Mouse (Mus musculus) 3T3-L1 (cell line): ENCODE results near the gene Intu.

Experiments
- DNase-seq: peaks from one replicate; pipeline ENCODE4 v3.0.0-alpha.2; 2015; ENCODE audit warnings: low read depth, low spot score

The Intu gene

DNA sequence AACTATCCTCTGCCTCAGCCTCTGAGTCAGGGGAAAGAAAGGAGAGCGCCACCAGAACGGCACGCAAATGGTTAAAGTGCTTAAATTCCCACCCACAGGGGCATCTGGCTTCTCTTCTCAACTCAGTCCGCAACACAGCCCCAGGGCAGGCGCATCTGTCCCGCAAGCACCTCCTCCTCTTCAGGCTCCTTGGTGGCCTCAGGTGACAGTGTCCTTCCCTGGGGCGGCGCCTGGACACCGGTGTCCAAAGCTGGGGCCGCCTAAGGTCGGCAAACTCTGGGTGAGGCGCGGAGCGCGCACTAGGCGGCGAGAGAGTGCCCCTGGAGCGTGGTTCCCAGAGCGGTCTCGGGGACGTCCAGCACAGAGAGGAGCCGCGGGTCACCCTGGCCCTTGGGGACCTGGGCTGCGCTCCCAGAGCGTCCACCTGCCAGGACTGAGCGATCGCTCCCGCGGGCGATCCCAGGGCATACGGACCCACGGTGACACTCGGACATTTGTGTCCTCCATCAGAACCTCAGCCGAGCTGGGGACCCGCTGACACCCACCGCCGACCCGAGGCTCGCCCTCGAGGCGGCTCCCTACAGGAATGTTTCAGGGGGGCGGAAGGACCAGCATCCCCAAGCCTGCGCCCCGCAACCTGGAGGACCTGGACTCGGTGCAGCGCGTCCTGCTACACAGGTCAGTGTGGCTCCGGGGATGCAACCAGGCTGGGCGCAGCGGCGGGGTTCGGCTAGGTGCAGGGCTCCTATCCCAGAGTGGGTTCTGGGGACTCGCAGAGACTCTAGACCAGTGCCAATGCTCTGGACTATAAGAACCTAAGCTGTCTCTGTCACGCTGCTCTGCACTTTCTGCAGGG is at the start of gene Intu:
TSS of gene Intu (plus strand) at position 1 of the 856 bp plus-strand sequence.
- DNase-seq, result no peak

DNA sequence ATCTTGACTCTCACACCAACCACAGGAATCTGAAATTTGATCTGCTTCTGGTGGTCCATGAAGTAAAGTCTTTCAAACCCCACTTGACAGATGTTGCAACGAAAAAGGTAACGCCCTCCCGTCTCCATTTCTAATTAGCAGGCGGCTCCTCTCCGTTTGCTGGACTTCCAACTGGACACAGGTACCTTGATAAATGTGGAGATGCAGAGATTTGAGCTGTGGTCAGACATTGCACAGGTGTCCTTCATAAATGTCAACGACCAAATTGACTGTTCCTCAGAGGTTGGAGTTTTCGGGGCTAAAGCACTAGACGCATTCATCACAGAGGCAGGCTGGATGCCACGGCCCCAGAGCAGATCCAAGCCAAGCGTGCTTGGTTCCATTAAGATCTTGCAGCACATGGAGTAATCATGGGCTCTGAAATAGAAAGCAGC is 47.8 kb upstream of the Intu start:
- DNase-seq, result no peak

GRCm38 (mm10) chr3:40487381-40487780 is 43.7 kb upstream of the Intu start:
- DNase-seq, result no peak

- no peak for DNase-seq
Observed at GRCm38 (mm10) chr3:40491742-40492141, 39.3 kb upstream of the Intu start.

DNA sequence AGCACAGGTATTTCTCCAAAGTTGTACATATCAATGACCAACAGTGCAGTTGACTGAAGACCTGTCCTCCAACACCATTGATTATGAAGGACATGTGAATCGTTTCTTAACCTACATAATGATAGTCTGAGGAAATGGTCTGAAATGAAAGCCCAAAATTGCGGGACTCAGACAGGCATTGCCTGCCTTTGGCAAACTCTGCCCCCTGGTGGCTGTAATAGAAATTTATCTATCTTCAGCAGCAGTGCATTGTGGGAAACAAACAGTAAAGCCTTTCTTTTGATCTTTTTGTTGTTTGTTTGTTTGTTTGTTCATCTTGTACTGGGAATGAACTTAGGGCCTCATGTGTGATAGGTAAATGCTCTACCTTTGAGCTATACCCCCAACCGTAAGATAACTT is 32.2 kb upstream of the Intu start:
- DNase-seq, result peak; percentile 33

GRCm38 (mm10) chr3:40500157-40500808 is 30.8 kb upstream of the Intu start:
- DNase-seq, result no peak

DNA sequence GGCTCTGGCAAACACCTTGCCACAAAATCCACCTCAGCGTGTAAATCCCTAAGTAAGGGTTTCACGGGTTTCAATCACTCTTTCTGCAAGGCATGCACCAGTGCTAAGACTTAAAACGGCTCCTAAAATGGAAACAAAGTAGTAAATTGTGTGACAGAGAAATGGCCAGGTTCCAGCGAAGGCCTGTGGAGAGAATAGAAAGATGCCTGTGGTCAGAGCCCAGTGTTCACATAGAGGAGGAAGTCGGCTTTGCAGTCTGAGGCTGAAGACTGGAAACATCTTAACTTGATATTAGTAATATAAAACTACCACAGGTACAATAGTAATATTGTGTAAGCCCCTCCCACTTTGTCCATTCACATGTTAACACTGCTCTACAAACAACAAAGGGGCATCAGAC is 26.7 kb upstream of the Intu start:
- DNase-seq, result peak; percentile 48

DNA sequence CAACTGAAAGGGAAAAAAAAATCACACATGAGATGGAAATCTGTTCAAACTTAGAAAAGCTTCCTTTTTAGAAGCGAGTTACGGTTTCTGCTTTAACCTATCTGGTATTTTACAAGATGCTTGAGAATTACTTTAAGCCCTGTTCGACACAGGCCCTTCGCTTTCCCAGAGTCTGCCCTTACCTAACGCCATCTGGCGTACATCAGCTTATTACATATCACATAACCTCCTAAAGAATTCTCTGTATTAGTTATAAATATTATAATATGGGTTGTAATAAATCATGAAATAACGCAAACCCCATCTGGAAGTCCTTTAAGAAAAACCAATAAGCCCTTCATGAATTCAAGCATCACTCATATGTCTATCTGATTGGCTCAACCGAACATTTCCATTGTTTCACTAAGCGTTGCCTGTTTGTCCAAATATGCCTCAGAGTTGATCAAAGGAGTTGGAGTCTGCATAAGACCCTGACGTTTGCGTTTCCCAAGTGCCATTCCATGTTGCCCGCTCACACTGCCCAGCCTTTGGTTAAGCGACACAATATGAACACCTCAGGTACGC is 25.6 kb upstream of the Intu start:
- no peak for DNase-seq

DNA sequence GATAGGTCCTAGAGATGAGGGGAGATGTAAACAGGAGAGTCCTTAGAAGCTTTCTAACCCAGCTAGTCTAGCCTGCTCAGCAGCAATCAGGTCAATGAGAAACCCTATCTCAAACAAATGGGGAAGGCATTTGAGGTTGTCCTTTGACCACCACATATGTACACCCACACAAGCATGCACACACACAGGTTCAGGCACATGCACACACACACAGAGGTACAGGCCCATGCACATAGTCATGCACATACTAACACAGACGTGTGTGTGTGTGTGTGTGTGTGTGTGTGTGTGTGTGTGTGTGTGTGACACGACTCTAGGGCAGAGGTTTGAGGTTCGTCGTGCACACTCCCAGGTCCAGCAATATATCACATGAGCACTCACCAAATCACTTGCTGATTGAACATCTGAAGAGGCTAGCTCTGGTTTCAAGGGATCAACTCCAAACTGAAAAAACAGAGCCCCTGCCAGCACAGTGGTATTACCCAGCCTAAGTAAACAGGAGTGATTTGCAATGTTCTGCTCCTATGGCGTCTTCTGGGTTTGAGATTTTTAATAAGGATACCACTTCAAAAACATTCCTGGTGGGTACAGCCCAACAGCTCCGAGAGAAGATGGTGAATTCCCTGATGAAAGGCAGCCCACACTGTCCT is 22.0 kb upstream of the Intu start:
- DNase-seq, result no peak

DNA sequence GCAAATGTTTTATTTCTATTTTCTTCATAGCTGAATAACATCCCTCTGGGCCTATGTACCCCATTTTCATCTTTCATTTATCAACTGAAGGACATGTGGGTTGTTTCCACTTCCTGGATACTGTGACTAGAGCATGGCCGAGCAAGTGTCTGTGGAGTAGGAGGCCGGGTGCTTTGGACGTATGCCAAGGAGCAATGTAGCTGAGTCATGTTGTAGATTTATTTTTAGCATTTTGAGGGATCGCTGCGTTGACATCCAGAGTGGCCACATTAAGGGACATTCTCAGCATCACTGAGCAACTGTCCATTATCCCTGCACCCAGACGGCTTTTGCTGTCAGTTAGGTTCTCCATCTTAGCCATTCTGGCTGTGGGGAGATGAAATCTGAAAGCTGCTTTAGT is 20.5 kb upstream of the Intu start:
- DNase-seq, result peak; percentile 55

GRCm38 (mm10) chr3:40512936-40513829 is 17.9 kb upstream of the Intu start:
- DNase-seq, result no peak

- DNase-seq, result no peak
Observed at GRCm38 (mm10) chr3:40518240-40518639, 12.8 kb upstream of the Intu start.

DNA sequence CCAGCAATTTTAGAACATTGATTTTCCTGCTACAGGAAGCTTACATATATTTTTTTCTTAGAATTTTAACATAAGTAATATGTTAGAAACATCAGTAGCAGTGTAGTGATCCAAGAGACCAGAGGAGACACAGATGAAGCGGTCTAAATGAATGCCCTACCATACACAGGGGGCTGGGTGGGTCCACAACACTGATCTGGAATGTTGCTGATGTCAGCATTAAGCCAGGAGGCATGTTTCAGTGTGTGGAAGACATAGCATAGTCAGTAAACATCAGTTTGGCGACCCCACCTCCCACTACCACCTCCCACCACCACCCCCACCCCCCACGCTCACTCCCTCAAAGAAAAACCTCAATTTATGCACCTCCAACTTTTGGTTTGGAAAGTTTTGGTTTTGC is 11.5 kb upstream of the Intu start:
- DNase-seq, result no peak

- DNase-seq, result peak; percentile 37
Observed at GRCm38 (mm10) chr3:40520567-40520966, 10.5 kb upstream of the Intu start.

- peak; percentile 54 for DNase-seq
Observed at GRCm38 (mm10) chr3:40522446-40522845, 8.6 kb upstream of the Intu start.

GRCm38 (mm10) chr3:40522846-40523245 is 8.2 kb upstream of the Intu start:
- DNase-seq, result peak; percentile 47

DNA sequence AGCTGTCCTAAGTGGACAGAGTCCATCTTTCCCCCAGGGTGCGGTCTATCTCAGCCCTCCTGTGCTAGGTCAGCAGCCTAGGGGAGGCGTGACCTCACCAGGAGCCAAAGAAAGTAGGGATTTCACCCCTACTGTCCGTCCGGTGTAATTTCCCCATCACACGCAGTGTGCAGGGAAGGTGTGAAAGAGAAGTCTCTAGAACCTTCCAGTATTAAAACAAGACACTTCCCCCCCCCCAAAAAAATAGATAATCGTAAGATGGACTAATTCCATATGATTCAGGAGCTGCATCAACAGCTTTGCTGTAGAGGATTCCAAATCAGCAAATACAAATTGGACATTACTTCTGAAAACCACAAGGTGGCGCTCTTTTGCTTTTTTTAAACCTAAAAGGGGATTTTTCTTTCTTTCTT is 7.7 kb upstream of the Intu start:
- peak; percentile 72 for DNase-seq

DNA sequence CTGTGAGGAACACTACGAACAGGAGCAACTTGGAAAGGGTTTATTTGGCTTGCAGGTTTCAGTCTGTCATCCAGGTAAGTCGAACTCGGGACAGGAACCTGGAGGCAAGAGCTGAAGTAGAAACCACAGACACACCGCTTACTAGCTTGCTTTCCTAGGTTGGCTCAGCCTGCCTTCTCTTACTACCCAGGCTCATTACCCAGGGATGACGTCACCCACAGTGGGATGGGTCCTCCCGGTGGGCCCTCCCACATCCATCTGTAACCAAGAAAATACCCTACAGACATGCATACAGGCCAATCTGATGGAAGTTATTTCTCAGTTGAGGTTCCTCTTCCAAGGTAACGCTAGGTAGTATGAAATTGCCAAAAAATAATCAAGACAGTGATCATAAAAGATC is 6.2 kb upstream of the Intu start:
- DNase-seq, result peak; percentile 20

DNA sequence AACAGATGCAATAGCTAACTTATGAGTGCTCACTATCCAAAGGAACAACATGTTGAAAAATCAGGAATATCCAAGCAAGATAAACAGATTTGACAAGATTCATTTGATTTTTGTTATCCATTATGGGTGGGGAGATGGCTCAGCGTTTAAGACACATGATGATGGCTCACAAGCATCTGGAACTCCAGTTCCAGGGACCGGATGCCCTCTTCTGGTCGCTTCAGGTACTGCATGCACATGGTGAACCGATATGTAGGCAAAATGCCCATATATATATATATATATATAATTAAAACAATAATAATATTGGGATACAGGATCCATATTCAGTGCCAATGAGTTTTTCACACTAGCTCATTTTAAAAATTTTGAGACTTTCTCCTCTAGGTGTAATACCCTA is 5.7 kb upstream of the Intu start:
- DNase-seq, result peak; percentile 80

GRCm38 (mm10) chr3:40526095-40526494 is 5.0 kb upstream of the Intu start:
- peak; percentile 22 for DNase-seq

- DNase-seq, result no peak
Observed at GRCm38 (mm10) chr3:40527218-40527617, 3.9 kb upstream of the Intu start.
